Mouse (Mus musculus) gastrocnemius, postnatal 36 days (tissue): ENCODE data around the gene Zfp467. TPM values are rescaled to one million over a fixed set of nuclear protein-coding genes. Genes with fewer than 3 reads are reported as not detected.

ENCODE experiments used
- DNase-seq, 2 experiments: peaks; one replicate each; pipeline ENCODE4 v3.0.0; 2022
- intact Hi-C: fragments of 180-260 bp; cut with DNase I; formaldehyde crosslinking; loops from one replicate; pipeline ENCODE4 v1.15.1; 2025
- long read RNA-seq, 2 experiments: library from polyadenylated mRNA; stranded (forward); transcript quantifications; one replicate each; pipeline ENCODE4 v2.0.0; 2021
- total RNA-seq, 2 experiments: library from RNA; stranded (reverse); gene quantifications; 2 replicates each; pipeline ENCODE4 v1.2.3; 2021

Zfp467 gene
- total RNA-seq: 10 to 100 TPM; 38.3 to 42.4 TPM
- long read RNA-seq, experiment 1, transcript Zfp467-201 (5 exons, 599 nt): major isoform, 20 of 56 reads
- long read RNA-seq, experiment 1, transcript Zfp467-208 (4 exons, 626 nt): minor isoform, 7 of 56 reads
- long read RNA-seq, experiment 1, partial matches to known transcripts: 5 of 56 reads
- long read RNA-seq, experiment 1, other reads (novel, unspliced or antisense): 23 of 56 reads
- long read RNA-seq, experiment 2, transcript Zfp467-208 (4 exons, 626 nt): minor isoform, 11 of 74 reads
- long read RNA-seq, experiment 2, transcript Zfp467-201 (5 exons, 599 nt): major isoform, 39 of 74 reads
- long read RNA-seq, experiment 2, partial matches to known transcripts: 3 of 74 reads
- long read RNA-seq, experiment 2, other reads (novel, unspliced or antisense): 18 of 74 reads

GRCm38 (mm10) chr6:48445181-48446101 lies at the start of gene Zfp467:
Zfp467 (minus strand) TSS chr6:48445825.
- intact Hi-C loops: loop anchor here (2.0 kb wide), 1 partner anchor 59 kb away; no protein-coding TSS in a partner anchor
- peak; percentile 35 to 66 for DNase-seq

GRCm38 (mm10) chr6:48493136-48493730 lies 47.6 kb upstream of the Zfp467 start:
- no peak for DNase-seq
- intact Hi-C loops: no loop called here

- intact Hi-C loops: no loop called here
Measured at GRCm38 (mm10) chr6:48491361-48491760, 45.7 kb upstream of the Zfp467 start.

GRCm38 (mm10) chr6:48489741-48490140 lies 44.1 kb upstream of the Zfp467 start:
- no peak for DNase-seq
- intact Hi-C loops: no loop called here

More at GRCm38 (mm10) chr6:48491361-48491760, 45.7 kb upstream of the Zfp467 start:
- DNase-seq: no peak

GRCm38 (mm10) chr6:48487747-48488725 lies 42.4 kb upstream of the Zfp467 start:
- peak; percentile 47 to 57 for DNase-seq
- intact Hi-C loops: no loop called here

DNA sequence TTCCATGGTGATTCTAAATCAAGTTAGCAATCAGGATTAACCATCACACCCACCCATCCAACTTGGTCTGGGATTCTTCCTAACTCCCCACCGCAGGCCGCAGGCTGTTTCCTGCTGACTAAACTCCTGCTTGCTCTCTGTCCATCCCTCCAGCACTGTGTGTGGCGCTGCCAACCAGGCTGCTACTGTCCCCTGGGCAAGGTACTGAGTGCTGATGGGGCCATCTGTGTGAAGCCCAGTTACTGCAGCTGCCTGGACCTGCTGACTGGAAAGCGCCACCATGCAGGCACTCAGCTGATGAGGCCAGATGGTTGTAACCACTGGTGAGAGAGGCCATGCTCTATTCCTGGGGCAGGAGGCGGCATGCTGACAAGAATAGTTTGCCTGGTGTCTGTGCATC lies 36.9 kb upstream of the Zfp467 start:
- DNase-seq: no peak
- intact Hi-C loops: no loop called here

- DNase-seq: no peak
- intact Hi-C loops: no loop called here
Measured at GRCm38 (mm10) chr6:48478446-48478845, 32.8 kb upstream of the Zfp467 start.

- DNase-seq: no peak
- intact Hi-C loops: no loop called here
Measured at GRCm38 (mm10) chr6:48470739-48471138, 25.1 kb upstream of the Zfp467 start.

- intact Hi-C loops: no loop called here
- DNase-seq: no peak
Measured at GRCm38 (mm10) chr6:48467490-48467889, 21.9 kb upstream of the Zfp467 start.

DNA sequence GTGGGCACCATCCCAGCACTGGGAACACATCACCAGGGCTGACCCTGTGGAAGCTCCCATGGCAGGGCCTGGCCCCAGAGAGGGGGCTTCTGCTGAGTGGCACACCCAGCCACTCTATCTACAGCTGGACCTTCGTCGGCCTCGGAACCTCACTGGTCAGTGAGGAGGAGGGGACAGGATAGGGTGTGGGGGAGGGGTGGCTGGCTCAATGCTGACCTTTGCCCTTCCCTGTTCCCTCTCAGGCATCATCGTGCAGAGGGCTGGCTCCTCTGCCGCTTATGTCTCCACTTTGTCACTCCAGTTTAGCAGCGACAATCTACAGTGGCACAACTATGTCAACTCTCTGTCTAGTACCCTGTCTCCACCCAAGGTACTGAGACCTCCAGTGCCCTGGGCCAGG lies 21.1 kb upstream of the Zfp467 start:
- intact Hi-C loops: no loop called here
- DNase-seq: no peak

DNA sequence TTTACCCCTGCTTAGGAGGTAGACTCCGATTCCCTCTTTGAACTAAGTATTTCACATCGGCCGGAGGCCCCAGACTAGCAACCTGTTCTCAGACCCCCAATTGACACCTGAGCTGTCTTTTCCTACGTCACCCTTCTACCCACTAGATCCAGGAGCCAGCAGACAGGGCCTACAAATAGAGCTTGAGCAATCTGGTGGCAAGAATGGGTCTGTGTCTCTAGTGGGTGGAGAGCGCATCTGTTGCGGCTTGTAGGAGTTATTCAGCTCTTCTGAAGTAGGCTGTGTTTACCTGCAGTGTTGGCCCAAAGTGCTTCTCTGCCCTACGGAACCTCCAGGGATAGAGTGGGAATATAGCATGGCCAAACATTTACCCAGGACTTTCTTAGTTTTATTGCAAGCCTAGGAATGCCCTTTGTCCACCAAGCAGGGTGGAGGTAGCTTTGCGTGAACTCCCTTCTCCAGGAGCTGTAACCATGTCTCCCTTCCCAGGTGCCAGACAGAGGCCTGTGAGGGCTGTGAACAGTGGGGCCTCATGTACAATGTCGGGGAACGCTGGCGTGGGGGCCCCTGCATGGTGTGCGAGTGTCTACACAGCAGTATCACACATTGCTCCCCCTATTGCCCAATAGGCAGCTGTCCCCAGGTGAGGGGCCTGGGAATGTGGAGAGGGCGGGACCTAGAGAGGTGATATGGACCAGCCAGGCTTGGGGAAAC lies 19.5 kb upstream of the Zfp467 start:
- intact Hi-C loops: no loop called here
- no peak for DNase-seq

GRCm38 (mm10) chr6:48452771-48453170 lies 7.1 kb upstream of the Zfp467 start:
- DNase-seq: no peak
- intact Hi-C loops: no loop called here

DNA sequence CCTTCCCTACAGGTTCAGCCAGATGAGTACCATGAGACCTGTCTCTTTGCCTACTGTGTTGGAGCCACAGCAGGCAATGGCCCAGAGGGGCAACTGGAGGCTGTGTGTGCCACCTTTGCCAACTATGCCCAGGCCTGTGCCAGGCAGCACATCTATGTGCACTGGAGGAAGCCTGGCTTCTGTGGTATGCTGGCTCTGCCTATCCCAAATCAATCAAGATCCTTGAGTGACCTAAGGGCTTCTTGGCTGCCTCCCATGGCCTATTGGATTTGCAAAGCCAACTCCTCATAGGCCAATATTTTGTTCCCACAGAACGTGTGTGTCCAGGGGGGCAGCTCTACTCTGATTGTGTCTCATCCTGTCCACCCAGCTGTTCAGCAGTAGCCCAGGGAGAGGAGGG lies 6.5 kb upstream of the Zfp467 start:
- intact Hi-C loops: no loop called here
- DNase-seq: no peak

GRCm38 (mm10) chr6:48448527-48448926 lies 2.9 kb upstream of the Zfp467 start:
- DNase-seq: no peak
- intact Hi-C loops: no loop called here

DNA sequence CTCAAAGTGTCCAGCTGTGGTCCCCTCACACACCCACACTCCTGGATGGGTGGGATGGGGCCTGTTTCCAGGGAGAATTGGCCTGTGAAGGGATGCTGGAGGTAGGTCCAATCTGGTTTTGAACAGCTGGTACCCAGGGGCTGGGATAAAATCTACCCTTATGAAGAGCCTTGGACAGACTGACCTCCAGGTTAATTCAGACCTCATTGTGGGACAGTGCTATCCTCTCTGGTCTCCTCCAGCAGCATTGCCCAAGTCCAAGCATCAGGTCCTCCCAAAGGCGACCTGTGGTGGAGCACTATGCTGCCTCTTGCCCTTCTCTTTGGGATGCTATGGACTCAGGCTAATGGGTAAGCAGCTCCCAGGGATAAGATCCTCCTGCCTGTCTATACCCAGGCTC lies 2.3 kb upstream of the Zfp467 start, which contains the start of gene Sspo:
Gene Sspo, plus strand, starts transcription at position 301 of the 400 bp plus-strand sequence.
- DNase-seq: no peak
- intact Hi-C loops: no loop called here

DNA sequence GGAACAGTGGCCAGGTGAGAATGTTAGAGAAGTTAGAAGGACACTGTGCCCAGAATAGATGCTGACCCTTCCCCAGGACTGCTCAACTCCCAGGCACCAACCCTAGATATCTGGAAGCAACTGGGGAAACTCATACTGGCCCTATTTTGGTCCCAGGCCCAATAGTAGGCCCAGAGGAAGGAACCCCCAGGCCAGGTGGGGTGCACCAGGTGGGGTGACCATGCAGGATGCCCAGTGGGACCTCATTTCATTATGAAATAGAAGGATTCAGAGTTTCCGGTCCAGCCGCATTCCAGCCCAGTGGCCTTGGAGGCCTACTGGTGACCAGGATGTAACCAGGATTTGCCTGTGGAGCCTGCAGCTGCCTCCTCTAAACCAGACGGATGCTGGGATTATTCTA lies 1.3 kb upstream of the Zfp467 start:
- intact Hi-C loops: no loop called here
- no peak for DNase-seq

DNA sequence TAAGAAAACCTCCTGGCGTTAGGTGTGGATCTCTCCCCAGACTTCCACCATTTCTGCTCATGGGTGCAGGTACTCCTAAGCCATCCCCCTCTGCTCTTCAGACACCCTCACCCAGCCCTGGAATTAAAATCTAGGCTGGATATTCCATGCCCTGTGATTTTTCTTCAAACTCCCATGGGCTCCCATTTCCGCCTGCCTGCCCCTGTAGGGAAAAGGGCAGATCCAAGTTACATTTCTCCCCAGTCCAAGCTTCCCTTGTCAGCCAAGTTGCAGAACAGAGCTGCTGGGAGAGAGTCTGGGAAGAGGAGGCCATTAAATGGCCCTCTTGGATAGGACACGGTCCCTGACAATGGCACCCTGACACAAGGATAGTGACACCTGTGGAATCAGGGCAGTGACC lies 631 bp upstream of the Zfp467 start:
- DNase-seq: no peak
- intact Hi-C loops: no loop called here

DNA sequence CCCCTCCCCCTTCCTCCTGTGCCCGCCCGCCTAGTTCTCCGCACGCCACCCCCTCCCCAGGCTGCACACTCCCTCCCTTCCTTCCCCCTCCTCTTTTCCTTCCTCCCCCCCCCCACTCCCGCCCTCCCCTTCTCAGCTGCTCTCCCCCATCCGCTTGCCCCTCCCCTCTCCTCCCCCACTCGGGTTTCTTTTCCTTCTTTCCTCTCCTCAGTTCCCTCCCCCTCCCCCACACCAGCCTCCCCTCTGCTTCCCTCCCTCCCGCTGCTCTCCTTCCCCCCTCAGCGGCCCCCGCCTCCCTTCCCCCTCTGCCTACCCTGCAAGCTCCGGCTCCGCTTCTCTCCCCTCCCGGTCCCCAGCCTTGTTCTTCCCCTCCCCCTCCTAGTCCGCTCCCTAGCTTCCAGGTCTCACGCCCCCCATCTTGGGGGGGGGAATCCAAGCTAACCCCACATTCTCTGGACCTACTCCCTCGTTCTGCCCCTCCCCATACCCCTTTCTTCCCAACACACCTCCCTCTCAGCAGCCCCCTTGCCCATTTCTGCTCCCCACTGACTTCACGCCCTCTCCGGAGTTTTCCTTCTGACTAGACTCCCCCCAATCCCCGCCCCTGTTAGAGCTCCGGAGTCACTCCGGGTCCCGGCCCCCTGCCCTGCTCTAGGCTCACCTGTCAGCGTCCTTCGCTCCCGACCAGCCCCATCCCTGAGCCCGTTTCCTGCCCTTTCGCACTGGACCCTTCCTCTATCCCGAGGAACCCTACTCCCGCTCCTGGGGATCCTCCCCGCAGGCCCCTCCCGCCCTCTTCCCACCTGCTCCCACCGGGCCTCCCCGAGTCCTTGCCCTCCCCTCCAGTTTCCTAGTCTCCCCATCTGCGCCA lies 1.1 kb downstream of the Zfp467 start:
- peak; percentile 49 to 77 for DNase-seq
- intact Hi-C loops: loop anchor here (2.0 kb wide), 1 partner anchor 60 kb away; no protein-coding TSS in a partner anchor
